Mouse (Mus musculus): ENCODE results near the gene AC109138.7. TPM values are rescaled to one million over a fixed set of nuclear protein-coding genes. Genes with fewer than 3 reads are reported as not detected.
A peak's percentile ranks its signal among the peaks of the same experiment; 100 is the strongest.

The AC109138.7 gene
- polyA plus RNA-seq, 2 experiments = not detected

- Histone ChIP-seq H3K9ac (replicated peaks) (no peak overlapping the region), H3K27ac (no peak overlapping the region), H3K36me3 (replicated peaks; ENCODE audit: control insufficient read depth, insufficient read depth, low read depth) (no peaks in the 10 kb centered on the region), H3K4me2 (ENCODE audit: low read depth) (no peak overlapping the region), H3K4me1 (replicated peaks; ENCODE audit: control insufficient read depth in 2 of 2, insufficient read depth in 2 of 2, low read length in 1 of 2) (peaks cover 0 to 3% of the 10 kb centered on the region in 2 experiments; a peak in 1 of 4 replicates), H3K4me3 (ENCODE audit: insufficient read depth in 1 of 2, low read depth in 2 of 2, low read length in 2 of 2) (no peak overlapping the region), H3K27me3 (ENCODE audit: control insufficient read depth, insufficient read depth, low read length) (peaks cover 23% of the 10 kb centered on the region), H3K9me3 (ENCODE audit: control insufficient read depth, low read length) (no peaks in the 10 kb centered on the region)
- WGBS (ENCODE audit: insufficient replicate concordance) = 57% methylated on average over 5 of the region's 5 CpGs
- ATAC-seq (ENCODE audit: insufficient read depth) (no peak), DNase-seq (ENCODE audit: low read depth in 3 of 3, low spot score in 3 of 3) (no peak)
- TF ChIP-seq EP300 (IDR thresholded peaks at IDR 0.05; ENCODE audit: low read depth) = no peak
- TF ChIP-seq CTCF (IDR thresholded peaks at IDR 0.05; ENCODE audit: low read depth) = no peak
Measured at GRCm38 (mm10) chr19:4208563-4208962, 5.6 kb upstream of the AC109138.7 start.

- H3K9ac ChIP-seq (replicated peaks) = no peak overlapping the region
- H3K27ac ChIP-seq = no peak overlapping the region
- no peak overlapping the region for H3K4me3 ChIP-seq (ENCODE audit: insufficient read depth in 1 of 2, low read depth in 2 of 2, low read length in 2 of 2)
- H3K36me3 ChIP-seq (replicated peaks; ENCODE audit: control insufficient read depth, insufficient read depth, low read depth) = no peaks in the 10 kb centered on the region
- DNase-seq (ENCODE audit: low read depth in 3 of 3, low spot score in 3 of 3) (no peak), ATAC-seq (ENCODE audit: insufficient read depth) (no peak)
- 39% methylated on average over 4 of the region's 4 CpGs for WGBS (ENCODE audit: insufficient replicate concordance)
- no peaks in the 10 kb centered on the region for H3K9me3 ChIP-seq (ENCODE audit: control insufficient read depth, low read length)
- peaks cover 0 to 8% of the 10 kb centered on the region in 2 experiments; a peak in 2 of 4 replicates for H3K4me1 ChIP-seq (replicated peaks; ENCODE audit: control insufficient read depth in 2 of 2, insufficient read depth in 2 of 2, low read length in 1 of 2)
- H3K4me2 ChIP-seq (ENCODE audit: low read depth) = no peak overlapping the region
- peaks cover 58% of the 10 kb centered on the region for H3K27me3 ChIP-seq (ENCODE audit: control insufficient read depth, insufficient read depth, low read length)
- TF ChIP-seq CTCF (IDR thresholded peaks at IDR 0.05; ENCODE audit: low read depth) (no peak), EP300 (IDR thresholded peaks at IDR 0.05; ENCODE audit: low read depth) (no peak)
Measured at GRCm38 (mm10) chr19:4211891-4212588, 2.1 kb upstream of the AC109138.7 start.

GRCm38 (mm10) chr19:4213524-4213974, 608 bp upstream of the AC109138.7 start:
- Histone ChIP-seq H3K27me3 (ENCODE audit: control insufficient read depth, insufficient read depth, low read length) (peaks cover 69% of the 10 kb centered on the region), H3K9me3 (ENCODE audit: control insufficient read depth, low read length) (no peaks in the 10 kb centered on the region), H3K36me3 (replicated peaks; ENCODE audit: control insufficient read depth, insufficient read depth, low read depth) (no peaks in the 10 kb centered on the region), H3K4me1 (replicated peaks; ENCODE audit: control insufficient read depth in 2 of 2, insufficient read depth in 2 of 2, low read length in 1 of 2) (peaks cover 0 to 8% of the 10 kb centered on the region in 2 experiments; a peak in 2 of 4 replicates), H3K4me3 (ENCODE audit: insufficient read depth in 1 of 2, low read depth in 2 of 2, low read length in 2 of 2) (no peak overlapping the region), H3K9ac (replicated peaks) (no peak overlapping the region), H3K4me2 (ENCODE audit: low read depth) (peak overlapping the region; percentile 63), H3K27ac (no peak overlapping the region)
- no peak for TF ChIP-seq EP300 (IDR thresholded peaks at IDR 0.05; ENCODE audit: low read depth)
- TF ChIP-seq CTCF (IDR thresholded peaks at IDR 0.05; ENCODE audit: low read depth) = no peak
- no peak for ATAC-seq (ENCODE audit: insufficient read depth)
- WGBS (ENCODE audit: insufficient replicate concordance) = 9% methylated on average over 9 of the region's 9 CpGs
- no peak for DNase-seq (ENCODE audit: low read depth in 3 of 3, low spot score in 3 of 3)

- ATAC-seq (ENCODE audit: insufficient read depth) (peak; percentile 19; the same call in 1 of the 2 replicates), DNase-seq (ENCODE audit: low read depth in 3 of 3, low spot score in 3 of 3) (no peak)
- H3K9me3 ChIP-seq (ENCODE audit: control insufficient read depth, low read length) = no peaks in the 10 kb centered on the region
- H3K27me3 ChIP-seq (ENCODE audit: control insufficient read depth, insufficient read depth, low read length) = peaks cover 69% of the 10 kb centered on the region
- H3K27ac ChIP-seq = no peak overlapping the region
- H3K4me1 ChIP-seq (replicated peaks; ENCODE audit: control insufficient read depth in 2 of 2, insufficient read depth in 2 of 2, low read length in 1 of 2) = peaks cover 0 to 8% of the 10 kb centered on the region in 2 experiments; a peak in 2 of 4 replicates
- H3K4me2 ChIP-seq (ENCODE audit: low read depth) = peak overlapping the region; percentile 63
- WGBS (ENCODE audit: insufficient replicate concordance) = under 1% methylated on average over 72 of the region's 81 CpGs
- TF ChIP-seq EP300 (IDR thresholded peaks at IDR 0.05; ENCODE audit: low read depth) (no peak), CTCF (IDR thresholded peaks at IDR 0.05; ENCODE audit: low read depth) (no peak)
- no peaks in the 10 kb centered on the region for H3K36me3 ChIP-seq (replicated peaks; ENCODE audit: control insufficient read depth, insufficient read depth, low read depth)
- H3K9ac ChIP-seq (replicated peaks) = peak overlapping the region; percentile 45
- peak overlapping the region; percentile 51 to 52 for H3K4me3 ChIP-seq (ENCODE audit: insufficient read depth in 1 of 2, low read depth in 2 of 2, low read length in 2 of 2)
Measured at GRCm38 (mm10) chr19:4214771-4215450, 754 bp downstream of the AC109138.7 start.

GRCm38 (mm10) chr19:4215451-4215840, 1.3 kb downstream of the AC109138.7 start:
- no peak overlapping the region for H3K9ac ChIP-seq (replicated peaks)
- H3K27ac ChIP-seq = no peak overlapping the region
- H3K27me3 ChIP-seq (ENCODE audit: control insufficient read depth, insufficient read depth, low read length) = peaks cover 69% of the 10 kb centered on the region
- DNase-seq (ENCODE audit: low read depth in 3 of 3, low spot score in 3 of 3) = no peak
- 2% methylated on average over 21 of the region's 21 CpGs for WGBS (ENCODE audit: insufficient replicate concordance)
- peak overlapping the region in 1 of 2 experiments; percentile 52; a peak in 2 of 4 replicates for H3K4me3 ChIP-seq (ENCODE audit: insufficient read depth in 1 of 2, low read depth in 2 of 2, low read length in 2 of 2)
- H3K4me1 ChIP-seq (replicated peaks; ENCODE audit: control insufficient read depth in 2 of 2, insufficient read depth in 2 of 2, low read length in 1 of 2) = peaks cover 0 to 8% of the 10 kb centered on the region in 2 experiments; a peak in 3 of 4 replicates
- peak overlapping the region; percentile 63 for H3K4me2 ChIP-seq (ENCODE audit: low read depth)
- ATAC-seq (ENCODE audit: insufficient read depth) = no peak
- no peaks in the 10 kb centered on the region for H3K36me3 ChIP-seq (replicated peaks; ENCODE audit: control insufficient read depth, insufficient read depth, low read depth)
- no peak for TF ChIP-seq EP300 (IDR thresholded peaks at IDR 0.05; ENCODE audit: low read depth)
- no peak for TF ChIP-seq CTCF (IDR thresholded peaks at IDR 0.05; ENCODE audit: low read depth)
- no peaks in the 10 kb centered on the region for H3K9me3 ChIP-seq (ENCODE audit: control insufficient read depth, low read length)

Measured in liver, embryonic 14.5 days (tissue).